Mouse (Mus musculus) spleen, postnatal 10 days (tissue): ENCODE measurements at regions not wholly inside any gene's neighbourhood (a gene's known extent, or its start where the extent isn't known, plus 50 kb on each side); places are given as distances from the start of the nearest gene placed in this dataset.

Experiments used
- DNase-seq, 2 experiments: peaks; one replicate each; pipeline ENCODE4 v3.0.0; 2021 to 2022; ENCODE audit warnings: low spot score in 2 of 2

DNA sequence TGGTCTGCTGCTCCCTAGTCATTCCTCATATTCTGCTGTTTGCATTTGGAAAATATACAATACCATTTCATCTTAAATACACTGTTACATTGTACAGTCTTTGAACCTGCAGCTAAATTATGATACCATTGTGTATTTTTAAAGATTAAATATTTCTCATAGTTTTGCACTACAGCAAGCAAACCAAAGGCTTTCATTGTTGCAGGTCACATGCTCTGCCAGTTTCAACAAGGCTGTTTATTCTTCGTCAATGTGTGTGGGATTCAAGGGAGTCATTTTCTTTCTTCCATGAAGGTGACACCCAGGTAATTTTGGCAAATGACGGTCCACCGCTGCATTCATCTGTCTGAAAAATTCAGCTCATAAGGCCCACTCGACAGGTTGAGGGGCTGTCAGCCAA, 200.9 kb upstream of the Lrig1 start:
- no peak for DNase-seq

DNA sequence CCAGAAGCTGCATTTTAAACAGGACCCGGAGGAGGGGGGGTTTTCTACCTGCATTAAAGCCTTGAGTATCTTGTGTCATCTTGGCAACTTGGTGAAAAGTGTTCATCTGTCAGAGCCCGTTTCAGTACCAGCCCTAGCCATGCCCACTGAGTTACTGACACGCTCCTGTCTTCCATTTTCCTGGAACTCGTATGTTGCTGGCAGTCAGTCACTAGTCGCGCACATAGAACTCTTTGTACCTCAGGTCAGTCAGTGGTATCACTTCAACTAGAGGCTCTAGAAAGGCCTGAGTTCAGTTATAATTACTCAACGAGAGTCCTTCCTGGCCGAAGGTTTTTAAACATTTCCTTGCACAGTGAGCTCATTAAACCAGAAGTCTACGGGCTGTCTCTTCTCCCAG, 198.9 kb upstream of the Lrig1 start:
- no peak for DNase-seq

DNA sequence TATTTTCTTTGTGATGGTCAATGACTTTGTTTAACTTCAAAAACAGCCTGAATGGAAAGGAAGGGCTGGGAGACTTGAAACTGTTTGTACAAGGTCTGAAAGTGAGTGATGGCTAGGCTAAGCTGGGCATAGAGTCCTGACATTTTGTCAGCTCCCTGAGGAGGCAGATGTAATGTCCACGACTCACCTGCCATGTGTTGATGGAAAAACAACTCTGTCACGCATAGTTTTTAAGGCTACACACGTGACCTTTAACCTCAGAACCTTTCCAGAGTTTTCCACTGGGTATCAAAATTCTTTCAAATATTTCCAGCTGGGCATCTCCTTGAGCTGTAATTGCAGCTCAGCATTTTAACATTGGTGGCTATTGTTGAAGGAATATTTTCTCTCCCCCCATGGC, 190.2 kb upstream of the Lrig1 start:
- no peak for DNase-seq

DNA sequence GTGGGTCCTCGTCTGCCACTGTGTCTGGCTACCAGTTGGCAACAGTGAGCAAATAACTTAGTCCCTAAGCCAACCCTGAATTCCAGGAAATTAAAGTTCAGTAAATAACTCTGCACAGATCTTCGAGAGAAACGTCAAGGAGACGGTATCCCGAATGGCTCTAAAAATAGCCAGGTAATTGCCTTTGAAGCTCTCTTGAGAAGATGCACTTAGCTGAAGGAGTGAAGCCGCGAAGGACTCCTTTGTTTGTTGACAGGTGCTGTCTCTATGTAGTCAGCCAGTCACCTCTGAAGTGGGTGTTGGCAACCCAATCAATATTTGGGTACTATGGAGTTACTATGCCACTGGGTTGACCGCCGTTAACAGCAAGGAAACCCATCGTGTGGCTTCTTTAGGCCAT, 189.3 kb upstream of the Lrig1 start:
- DNase-seq: no peak

DNA sequence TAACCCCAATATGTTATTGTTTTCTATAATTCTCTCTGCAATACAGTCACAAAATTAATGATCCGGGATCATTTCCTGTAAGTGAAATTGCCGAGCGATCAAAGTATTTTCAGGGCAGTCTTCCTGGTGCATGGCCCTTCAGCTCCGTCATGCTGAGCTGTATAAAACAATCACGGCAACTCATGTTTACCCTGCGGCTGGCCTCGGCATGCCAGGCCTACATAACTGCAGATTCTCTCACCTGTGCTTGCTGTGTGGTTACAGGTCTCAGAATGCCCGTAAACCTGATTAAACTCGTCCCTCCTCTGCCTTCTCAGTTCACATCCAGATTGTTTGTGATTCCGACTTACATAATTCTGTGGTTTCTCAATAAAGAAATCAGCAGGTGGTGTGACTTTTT, 181.2 kb upstream of the Lrig1 start:
- no peak for DNase-seq

DNA sequence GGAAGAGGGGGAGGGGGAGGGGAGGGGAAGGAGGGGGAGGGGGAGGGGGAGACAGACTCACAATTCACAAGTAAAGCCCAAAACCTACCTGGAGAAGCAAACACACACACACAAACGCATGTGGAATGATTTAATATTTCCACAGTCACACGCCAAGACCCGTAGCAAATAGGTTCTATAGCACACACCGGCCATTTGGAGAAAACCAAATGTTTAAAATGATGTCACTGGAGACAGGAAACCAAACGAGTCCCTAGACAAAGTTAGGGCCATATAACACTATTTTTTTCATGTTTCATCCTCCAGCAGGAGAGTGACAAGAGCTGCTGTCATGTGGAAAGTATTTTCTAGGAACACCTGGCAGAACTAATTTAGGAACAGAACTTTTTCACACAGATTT, 175.9 kb upstream of the Lrig1 start:
- no peak for DNase-seq

DNA sequence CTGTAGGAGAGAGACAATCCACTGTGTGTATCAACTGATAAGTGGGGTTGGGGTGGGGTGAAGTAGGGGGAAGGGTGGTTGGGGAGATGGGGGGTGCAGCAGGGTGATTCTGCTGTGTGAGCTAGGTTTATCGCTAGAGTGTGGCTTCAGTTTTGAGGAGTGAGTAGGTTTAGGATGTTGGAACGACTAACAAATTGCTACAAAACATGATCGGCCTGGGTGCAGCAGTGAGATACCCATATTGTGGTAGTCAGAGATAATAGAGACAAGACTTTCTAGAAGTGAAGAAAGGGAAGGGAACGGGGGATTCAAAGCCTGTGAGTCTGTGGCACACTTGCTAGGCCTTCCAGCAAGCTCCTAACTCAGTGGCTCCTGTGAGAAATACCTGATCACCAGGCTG, 175.1 kb upstream of the Lrig1 start:
- DNase-seq: no peak

DNA sequence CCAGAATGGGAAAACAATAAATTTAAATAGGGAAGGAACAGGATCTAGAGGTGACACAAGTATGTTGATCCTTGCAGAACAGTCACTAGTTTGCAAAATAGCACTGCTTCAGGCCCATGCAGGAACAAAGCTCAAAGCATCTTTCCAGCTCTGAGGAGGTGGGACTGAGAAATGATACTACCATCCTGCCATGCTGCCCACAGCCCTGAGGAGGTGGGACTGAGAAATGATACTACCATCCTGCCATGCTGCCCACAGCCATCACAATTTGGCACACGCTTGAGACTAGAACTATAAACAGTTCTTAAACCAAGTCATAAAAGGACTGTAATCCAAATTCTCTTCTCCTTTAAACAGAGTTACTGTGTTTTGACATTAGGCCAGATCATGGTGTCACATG, 174.5 kb upstream of the Lrig1 start:
- DNase-seq: no peak

DNA sequence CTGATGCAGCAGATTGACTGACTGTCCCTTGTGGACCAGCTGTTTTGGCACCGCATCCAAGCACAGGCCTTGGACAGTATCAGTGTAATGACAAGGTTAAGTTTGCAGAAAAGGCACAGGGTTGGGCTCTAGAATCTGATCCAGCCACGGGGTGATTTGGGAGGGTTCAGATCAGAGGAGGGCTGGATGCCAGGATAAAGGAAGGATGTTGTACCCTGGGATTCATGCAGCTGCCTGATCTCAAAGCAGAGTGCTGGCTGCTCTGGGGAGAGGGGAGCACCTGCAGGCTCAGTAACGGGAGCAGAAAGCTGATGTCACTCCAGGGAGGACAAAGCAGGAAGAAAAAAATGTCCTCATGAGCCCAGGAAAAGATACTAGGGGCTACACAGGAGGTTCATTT, 168.0 kb upstream of the Lrig1 start:
- no peak for DNase-seq

DNA sequence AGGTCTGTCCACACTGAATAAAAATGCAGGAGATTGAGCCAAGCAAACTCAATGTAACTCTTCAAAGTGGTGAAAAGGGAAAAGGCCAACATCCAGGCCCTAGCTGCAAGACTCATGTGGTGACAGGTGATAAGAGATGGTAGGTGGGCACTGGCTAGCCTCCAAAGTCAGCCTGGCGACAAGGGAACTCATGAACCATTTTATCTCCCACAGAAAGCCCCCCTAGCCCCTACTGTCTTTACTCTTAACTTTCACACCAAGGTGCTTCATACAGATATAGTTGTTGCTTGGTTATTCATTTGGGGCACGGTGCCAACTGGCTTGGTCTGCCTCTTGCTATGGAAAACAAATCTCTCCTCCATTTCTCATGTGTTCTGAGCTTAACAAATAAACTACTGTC, 165.5 kb upstream of the Lrig1 start:
- peak in 1 of 2 experiments; percentile 39 for DNase-seq

DNA sequence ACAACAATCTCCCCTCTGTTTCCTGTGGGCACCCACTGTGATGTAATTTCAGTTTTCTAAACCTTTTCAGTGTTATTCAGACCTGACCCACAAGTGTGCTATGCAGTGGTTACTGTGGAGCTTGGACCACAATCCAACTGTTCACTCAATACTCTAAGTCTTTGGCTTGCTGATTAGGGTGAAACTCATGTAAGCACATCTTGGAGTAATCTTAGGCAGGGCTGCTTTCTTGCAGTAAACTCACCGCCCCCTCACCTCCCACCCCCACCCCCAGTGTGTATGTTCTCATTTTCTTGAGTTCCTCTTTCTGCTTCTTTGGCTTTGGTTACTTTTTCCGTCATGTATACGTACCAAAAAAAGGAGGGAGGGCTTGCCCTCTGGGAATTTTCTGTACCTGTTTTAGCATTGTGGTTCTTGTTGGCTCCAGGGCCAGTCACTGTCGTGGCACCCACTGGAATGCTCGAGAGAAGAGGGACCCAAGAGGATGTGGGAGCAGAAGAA, 158.2 kb upstream of the Lrig1 start:
- DNase-seq: peak; percentile 7 to 17

DNA sequence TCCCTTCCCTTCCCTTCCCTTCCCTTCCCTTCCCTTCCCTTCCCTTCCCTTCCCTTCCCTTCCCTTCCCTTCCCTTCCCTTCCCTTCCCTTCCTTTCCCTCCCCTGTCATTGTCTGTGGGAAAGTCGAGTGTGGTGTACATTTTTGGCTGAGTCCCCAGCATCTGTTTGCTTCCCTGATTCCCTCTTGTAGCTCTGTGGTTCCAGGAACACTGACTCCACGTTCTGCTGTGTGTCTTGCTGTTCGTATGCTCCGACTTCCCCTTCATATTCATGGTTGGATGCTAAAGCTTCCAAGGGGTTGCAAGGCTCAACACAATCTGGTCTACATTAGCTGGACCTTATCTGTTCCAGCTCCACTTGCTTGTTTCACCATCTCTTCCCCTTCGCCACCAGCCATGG, 150.2 kb upstream of the Lrig1 start:
- DNase-seq: no peak

DNA sequence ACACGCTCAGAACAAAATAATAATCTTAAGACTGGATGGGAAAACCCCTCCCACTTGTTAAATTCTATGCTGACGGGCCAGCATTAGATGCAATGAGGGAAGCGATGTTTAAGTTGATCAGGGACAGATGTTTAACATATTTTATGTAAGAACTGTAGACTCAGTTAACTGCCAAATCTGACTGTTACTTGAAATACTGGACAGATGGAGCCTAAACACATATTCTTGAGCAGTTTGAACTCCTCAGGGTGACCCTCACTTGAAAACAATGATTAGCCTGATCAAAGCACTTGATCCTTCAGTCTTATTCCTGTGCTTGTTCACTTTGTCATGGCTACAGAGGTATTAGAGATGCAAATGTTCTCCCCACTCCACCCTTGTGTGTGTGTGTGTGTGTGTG, 149.6 kb upstream of the Lrig1 start:
- DNase-seq: no peak

DNA sequence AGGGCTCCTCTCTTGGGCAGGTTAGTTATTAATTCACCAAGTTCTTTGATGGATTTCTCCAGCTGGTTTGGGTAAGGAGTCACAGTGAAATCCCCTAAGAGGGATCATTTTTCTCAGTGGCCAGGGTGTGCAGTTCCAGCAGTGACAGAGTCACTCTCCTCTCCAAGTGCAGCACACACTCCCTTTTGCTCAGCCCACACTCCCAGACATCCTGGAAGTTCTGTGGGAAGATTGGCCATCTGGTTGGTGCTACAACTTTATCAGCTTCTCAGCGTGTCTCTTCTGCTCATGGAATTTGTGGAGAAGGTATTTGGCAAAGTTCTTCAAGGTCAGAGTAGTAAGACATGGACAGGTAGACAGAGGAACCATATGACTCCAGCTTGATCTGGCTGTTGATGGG, 148.5 kb upstream of the Lrig1 start:
- DNase-seq: no peak

DNA sequence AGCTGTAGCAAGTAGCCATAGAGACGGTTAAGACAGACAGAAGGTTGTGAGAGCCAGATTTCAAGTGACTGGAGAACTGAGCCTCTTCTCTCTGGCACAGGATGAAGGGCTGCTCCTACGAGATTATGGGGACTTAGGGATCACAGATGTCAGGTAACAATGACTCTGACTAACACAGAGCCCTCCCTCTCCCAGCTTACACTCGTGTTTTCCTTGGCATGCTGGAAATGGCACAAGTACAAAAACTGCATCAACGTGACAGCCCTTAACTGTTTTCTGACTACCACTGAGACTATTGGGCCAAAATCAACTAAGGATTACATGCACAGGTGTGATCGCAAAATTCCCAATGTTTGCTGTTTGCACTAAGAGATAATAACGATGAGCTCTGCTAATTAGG, 145.9 kb upstream of the Lrig1 start:
- no peak for DNase-seq

DNA sequence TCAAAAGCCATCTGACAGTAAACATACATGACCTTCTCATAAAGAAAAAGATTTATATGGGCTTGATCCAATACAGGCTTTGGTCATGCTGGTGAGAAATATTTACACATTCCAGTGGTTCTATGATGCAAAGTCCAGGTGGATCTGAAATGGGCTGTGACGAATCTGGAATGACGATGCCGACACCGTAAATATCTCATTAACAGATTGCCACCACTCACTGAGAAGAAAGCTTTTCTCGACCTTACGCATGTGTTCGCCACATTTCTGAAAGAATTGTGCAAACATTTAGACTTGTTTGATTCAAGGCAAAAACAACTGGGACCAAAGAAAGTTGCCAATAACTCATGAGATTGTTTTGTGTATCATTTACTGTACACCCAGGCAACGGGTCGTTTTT, 142.9 kb upstream of the Lrig1 start:
- no peak for DNase-seq

DNA sequence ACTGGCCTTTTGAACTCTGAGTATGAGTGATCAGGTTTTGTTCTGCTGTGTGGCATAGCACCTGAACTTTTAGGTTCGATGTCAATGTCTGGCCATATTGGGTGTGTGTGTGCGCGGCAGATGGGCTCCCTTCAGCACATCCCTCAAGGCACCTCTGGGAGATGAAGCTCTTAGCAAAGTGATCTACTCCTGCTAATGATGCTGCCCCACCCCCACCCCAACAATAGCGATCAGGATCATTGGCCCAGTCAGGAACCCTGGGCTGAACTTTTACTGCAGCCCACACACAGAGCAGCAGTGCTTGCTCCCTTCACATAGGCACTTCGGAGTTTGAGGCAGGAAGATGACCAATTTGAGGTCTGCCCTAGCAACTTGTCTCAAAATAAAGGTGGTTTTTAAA, 141.9 kb upstream of the Lrig1 start:
- DNase-seq: no peak

DNA sequence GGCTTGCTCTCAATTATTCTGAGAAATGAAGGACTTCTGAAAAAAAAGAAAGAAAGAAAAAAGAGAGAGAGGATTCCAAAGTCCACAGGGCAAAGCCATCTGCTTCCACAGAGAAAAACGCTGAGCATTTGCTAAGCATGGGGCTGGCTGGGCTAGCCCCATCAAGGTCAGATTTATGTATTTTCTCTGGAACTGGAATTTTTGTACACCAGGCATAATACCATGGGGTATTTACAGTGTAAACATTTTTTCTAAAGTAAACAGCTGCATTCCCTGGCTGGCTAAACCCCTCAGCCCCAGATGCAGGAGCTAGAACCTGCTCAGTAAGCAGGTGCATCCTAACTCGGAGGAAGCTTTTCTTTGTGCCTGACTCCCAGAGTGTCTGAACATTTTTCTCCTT, 135.8 kb upstream of the Lrig1 start:
- no peak for DNase-seq

DNA sequence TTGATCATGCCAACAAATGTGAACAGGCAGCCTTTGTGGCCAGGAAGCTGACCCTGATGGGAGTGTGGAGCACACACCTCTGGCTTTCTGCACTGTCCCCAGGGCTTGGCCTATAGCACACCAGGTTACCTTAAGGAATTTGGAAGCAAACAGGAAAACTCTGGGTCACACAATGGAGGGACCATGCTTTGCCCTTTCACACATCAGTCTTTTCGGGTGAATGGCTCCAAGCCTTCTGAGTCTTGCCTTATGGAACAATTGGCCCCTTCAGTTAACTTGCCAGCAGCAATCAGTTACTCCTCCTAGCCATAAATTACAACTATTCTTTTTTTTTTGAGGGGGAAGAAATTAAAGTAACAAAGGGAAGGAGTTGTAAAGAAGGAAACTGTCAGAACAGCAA, 134.6 kb upstream of the Lrig1 start:
- DNase-seq: no peak

DNA sequence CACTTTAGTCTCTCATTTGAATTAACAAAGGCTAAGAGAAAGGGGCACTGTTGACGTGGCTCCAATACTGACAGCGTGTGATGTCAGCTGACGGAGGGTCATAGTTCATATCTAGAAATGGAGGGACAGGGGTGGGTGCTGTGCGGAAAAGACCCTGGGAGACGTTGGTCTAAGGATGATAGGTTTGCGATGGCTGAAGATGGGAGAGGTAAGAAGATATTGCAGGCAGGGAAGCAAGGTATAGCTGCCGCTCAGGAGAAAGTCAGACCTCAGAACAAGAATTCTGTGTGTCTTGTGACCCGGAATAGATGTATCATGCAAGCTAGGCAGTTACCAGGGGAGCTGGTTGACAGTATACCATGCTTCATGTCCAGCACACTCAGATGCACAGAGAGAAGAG, 130.8 kb upstream of the Lrig1 start:
- DNase-seq: no peak

DNA sequence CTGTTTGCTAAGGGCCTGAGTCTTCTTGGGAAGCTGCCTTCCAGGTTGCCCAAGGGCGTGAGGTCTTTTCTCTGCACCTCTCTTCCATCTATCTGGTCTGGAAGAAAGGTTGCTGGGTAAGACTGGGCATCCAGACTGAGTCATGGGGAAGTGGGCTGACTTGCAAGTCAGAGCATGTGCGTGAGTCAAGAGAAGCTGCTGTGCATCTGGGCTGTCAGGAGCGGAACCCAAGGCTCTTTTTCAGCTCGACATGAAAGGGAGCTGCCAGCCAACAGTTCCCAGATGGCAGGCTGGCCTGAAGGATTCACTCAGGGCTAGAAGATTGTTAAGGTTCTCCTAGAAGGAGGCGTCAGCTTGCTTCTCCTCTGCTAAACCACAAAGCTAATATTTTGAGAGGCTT, 129.3 kb upstream of the Lrig1 start:
- DNase-seq: no peak

DNA sequence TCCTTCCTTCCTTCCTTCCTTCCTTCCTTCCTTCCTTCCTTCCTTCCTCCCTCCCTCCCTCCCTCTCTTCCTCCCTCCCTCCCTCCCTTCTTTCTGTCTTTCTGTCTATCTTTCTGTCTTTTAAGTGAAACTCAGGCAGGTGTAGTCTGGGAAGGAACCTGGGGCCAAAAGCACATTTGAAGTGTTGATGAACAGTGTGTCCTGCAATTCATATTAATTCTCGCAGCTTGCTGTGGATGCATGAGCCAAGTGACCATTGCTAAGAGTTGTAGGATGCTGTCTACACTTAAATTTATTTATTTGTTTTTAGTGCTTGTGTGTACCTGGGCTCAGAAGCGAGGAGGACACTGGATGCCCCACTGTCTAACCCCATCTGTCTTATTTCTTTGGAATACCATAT, 126.7 kb upstream of the Lrig1 start:
- no peak for DNase-seq

DNA sequence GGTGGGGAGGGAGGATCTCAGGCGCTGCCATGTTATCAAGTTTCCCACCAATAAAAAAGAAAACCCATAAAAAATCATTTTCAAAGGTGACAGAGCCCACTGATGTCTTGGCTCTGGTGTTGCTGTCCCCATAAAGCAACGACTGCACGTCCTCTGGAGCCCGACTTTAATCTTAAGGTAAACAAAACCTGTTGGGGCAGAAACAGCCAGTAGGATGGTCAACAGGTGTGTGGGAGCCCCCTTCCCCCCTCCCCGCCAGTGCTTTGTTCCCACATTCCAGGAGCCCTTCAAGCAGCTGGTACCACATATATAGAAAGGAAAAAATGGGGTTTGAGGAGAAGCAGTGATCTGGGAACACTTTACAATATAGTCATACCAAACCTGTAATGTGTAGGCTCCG, 118.3 kb upstream of the Lrig1 start:
- no peak for DNase-seq

DNA sequence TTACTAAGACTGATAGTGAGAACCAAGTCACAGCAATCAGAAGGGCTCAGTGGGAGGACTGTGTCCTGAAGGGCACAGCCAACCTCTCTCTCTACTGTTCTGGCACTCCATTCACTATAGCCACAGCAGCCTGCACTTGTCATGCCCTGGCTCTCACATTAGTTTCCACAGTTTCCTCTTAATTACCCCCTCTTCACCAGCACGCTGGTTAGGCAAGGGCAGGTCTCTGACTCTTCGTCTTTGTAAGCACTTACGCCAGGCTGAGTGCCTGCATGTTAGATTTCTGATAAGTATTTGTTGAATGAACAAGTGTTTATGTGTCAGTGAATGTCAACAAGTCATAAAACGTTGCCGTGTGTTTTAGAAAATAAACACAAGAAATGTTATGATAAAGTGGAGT, 116.2 kb upstream of the Lrig1 start:
- DNase-seq: no peak

DNA sequence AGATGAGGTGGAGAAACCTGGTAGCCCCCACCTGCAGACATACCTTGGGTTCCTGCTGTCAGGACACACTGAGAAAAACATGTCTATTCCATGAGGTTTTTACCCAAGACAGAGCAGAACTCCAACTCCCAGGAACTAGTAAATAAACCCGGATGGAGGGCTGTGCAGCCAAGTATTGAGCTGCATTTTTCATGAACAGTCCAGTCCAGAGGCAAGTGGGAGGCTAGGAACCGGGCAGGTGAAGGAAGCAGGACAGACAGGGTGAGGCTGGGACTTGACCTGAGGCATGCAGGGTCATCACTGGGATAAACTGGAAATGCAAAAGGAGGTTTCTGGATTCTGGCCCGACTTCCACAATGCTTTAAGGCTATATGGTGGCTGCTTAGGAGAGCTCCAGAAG, 114.8 kb upstream of the Lrig1 start:
- no peak for DNase-seq
